ENCODE assay signal across 10 mouse cellular contexts in genomic region chr2:11464661-11465099, GRCm38 (mm10).
A peak's percentile ranks its signal among the peaks of the same experiment; 100 is the strongest.
DNase-seq lines count a peak whose midpoint lies in the region; ATAC-seq and TF ChIP-seq lines count a peak whose summit lies in the region.
"Had no signal": no experiment of that assay in that cellular context is flagged by ENCODE, and none has a peak within 500 bp of the region (broad histone marks: within the 10 kb centered on the region; RNA-seq: fewer than 3 reads in every experiment).

No protein-coding gene starts in this region.

- no peak overlapping the region for H3K4me2 ChIP-seq in midbrain, embryonic 14.5 days (ENCODE audit: low read length)
- H3K4me2 ChIP-seq in stomach, postnatal 0 days (replicated peaks; ENCODE audit: low read depth), result no peak overlapping the region

- no peak overlapping the region for H3K4me3 ChIP-seq in midbrain, embryonic 14.5 days (replicated peaks; ENCODE audit: low read depth, low read length)
- no peak overlapping the region for H3K4me3 ChIP-seq in stomach, postnatal 0 days (ENCODE audit: low read depth, low read length)
- H3K4me3 ChIP-seq in gastrocnemius, adult 2 months, result no peak overlapping the region

- 22% methylated on average over 3 of the region's 3 CpGs for WGBS in midbrain, embryonic 14.5 days
- 30% methylated on average over 3 of the region's 3 CpGs for WGBS in stomach, postnatal 0 days

- 0 out of 2 replicates have a peak, but pooled peaks have one; percentile 58 for ATAC-seq in midbrain, embryonic 14.5 days (ENCODE audit: low FRiP score, low TSS enrichment)
- ATAC-seq in stomach, postnatal 0 days (ENCODE audit: low FRiP score, low TSS enrichment), result peak; percentile 26; the same call in 1 of the 2 replicates
- ATAC-seq: CD4-positive, CD25-positive, alpha-beta regulatory T cell, adult 4 months had no signal

- intact Hi-C loops in gastrocnemius, adult 2 months (cut with DNase I), result no loop called here

- peak; percentile 13 for DNase-seq in embryo, embryonic 10 days (ENCODE audit: low spot score)
- DNase-seq in embryo, embryonic 11 days, result no peak
- DNase-seq in ovary, adult 18-20 months (ENCODE audit: low spot score), result peak; percentile 35
- DNase-seq in ovary, postnatal 10 days (ENCODE audit: low spot score), result no peak
- DNase-seq in midbrain, embryonic 14.5 days, result peak; percentile 65
- DNase-seq in stomach, postnatal 0 days (ENCODE audit: low spot score), result no peak
- no peak for DNase-seq in gastrocnemius, adult 2 months
- no peak for DNase-seq in heart, postnatal 4 days

- no peaks in the 10 kb centered on the region for H3K36me3 ChIP-seq in midbrain, embryonic 14.5 days (ENCODE audit: control insufficient read depth, insufficient read depth, low read length)
- H3K36me3 ChIP-seq in stomach, postnatal 0 days (ENCODE audit: control insufficient read depth, insufficient read depth, low read length), result no peaks in the 10 kb centered on the region

- H3K9ac ChIP-seq in midbrain, embryonic 14.5 days (replicated peaks; ENCODE audit: low read length), result no peak overlapping the region
- H3K9ac ChIP-seq in stomach, postnatal 0 days (ENCODE audit: low read length), result no peak overlapping the region

- H3K9me3 ChIP-seq in midbrain, embryonic 14.5 days (ENCODE audit: control insufficient read depth, low read length), result no peaks in the 10 kb centered on the region
- no peaks in the 10 kb centered on the region for H3K9me3 ChIP-seq in stomach, postnatal 0 days (ENCODE audit: control insufficient read depth, low read length)

- H3K27ac ChIP-seq in midbrain, embryonic 14.5 days (replicated peaks; ENCODE audit: low read depth, low read length), result no peak overlapping the region
- H3K27ac ChIP-seq in stomach, postnatal 0 days (replicated peaks), result no peak overlapping the region
- no peak overlapping the region for H3K27ac ChIP-seq in gastrocnemius, adult 2 months
- H3K27ac ChIP-seq: kidney, postnatal 0 days had no signal

- H3K4me1 ChIP-seq in midbrain, embryonic 14.5 days (ENCODE audit: control insufficient read depth, insufficient read depth, low read length), result no peaks in the 10 kb centered on the region
- no peaks in the 10 kb centered on the region for H3K4me1 ChIP-seq in stomach, postnatal 0 days (replicated peaks; ENCODE audit: control insufficient read depth, insufficient read depth)

- TF ChIP-seq CTCF in stomach, postnatal 0 days (IDR thresholded peaks at IDR 0.05; ENCODE audit: low read depth), result no peak
- no peak for TF ChIP-seq CTCF in gastrocnemius, adult 2 months (IDR thresholded peaks at IDR 0.05)

- no peak for TF ChIP-seq EP300 in stomach, postnatal 0 days (optimal IDR thresholded peaks at IDR 0.05)

- no peaks in the 10 kb centered on the region for H3K27me3 ChIP-seq in midbrain, embryonic 14.5 days (ENCODE audit: control insufficient read depth, insufficient read depth, low read length)
- no peaks in the 10 kb centered on the region for H3K27me3 ChIP-seq in stomach, postnatal 0 days (ENCODE audit: control insufficient read depth, insufficient read depth, low read length)

Comparison
In these comparisons a context has a peak if more than half of its experiments do, and no peak if none do; other contexts are left out.
1. DNase-seq: peak in embryo, embryonic 10 days (single experiment), ovary, adult 18-20 months (single experiment) and midbrain, embryonic 14.5 days (single experiment); none in embryo, embryonic 11 days (single experiment), ovary, postnatal 10 days (single experiment), stomach, postnatal 0 days (single experiment), gastrocnemius, adult 2 months (single experiment) and heart, postnatal 4 days (single experiment).